Mouse (Mus musculus) E14TG2a.4 (cell line): ENCODE results near the gene Atp6v1a.
A peak's percentile ranks its signal among the peaks of the same experiment; 100 is the strongest.

ENCODE experiments used
- H3K27me3 ChIP-seq: 2 replicates; pipeline ENCODE4 v1.6.1; 2014; ENCODE audit warnings: low read length, control low read depth; ENCODE audit not compliant: insufficient read depth
- H3K36me3 ChIP-seq: 2 replicates; pipeline ENCODE4 v1.6.1; 2014; ENCODE audit warnings: low read length, control low read depth; ENCODE audit not compliant: insufficient read depth
- H3K4me1 ChIP-seq: replicated peaks from 2 replicates; pipeline ENCODE4 v1.6.1; 2014; ENCODE audit warnings: low read depth, low read length, control low read depth
- H3K4me3 ChIP-seq: replicated peaks from 2 replicates; pipeline ENCODE4 v1.5.1; 2014; ENCODE audit warnings: mild to moderate bottlenecking, low read length
- H3K9me3 ChIP-seq: 2 replicates; pipeline ENCODE4 v1.6.1; 2014; ENCODE audit warnings: low read length, control low read depth
- CTCF ChIP-seq: conservative IDR thresholded peaks from 2 replicates; pipeline ENCODE4 v1.5.1; 2014; ENCODE audit warnings: low read length
- NANOG ChIP-seq: IDR thresholded peaks from 2 replicates; pipeline ENCODE4 v1.6.1; 2014; ENCODE audit warnings: borderline replicate concordance, low read length, mixed read lengths
- POU5F1 ChIP-seq: IDR thresholded peaks from 2 replicates; pipeline ENCODE4 v1.6.1; 2014; ENCODE audit warnings: low read length, borderline replicate concordance

Atp6v1a gene

DNA sequence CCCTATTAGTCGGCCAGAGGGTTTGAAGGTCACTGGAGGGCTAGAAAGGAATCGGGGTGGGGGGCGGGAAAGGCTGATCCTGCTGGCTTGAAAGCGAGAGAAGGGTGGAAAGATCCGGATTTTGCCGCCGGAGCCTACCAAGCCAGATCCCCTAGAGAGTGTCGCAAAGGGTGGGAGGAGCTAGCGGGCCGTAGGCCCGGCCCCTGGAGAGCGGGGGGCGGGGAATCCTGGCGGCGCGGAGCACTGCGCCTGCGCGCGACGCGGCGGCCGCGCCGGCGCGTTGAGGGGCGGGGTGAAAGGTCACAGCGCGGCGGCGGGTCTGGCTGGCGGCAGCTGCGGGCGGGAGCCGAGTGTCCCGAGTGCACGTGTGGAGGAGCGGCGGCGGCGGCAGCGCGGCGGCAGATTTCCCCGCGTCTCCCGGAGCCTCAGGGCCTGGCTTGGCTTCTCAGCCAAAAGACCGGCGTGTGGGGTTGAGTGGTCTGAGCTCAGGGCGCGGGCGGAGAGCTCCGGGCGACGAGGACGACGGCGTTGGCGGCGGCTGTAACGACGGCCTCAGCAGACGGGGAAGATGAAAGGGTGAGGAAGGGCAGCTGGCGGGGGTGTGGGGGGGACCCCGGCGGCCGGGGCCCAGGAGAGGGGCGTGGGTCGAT is at the start of gene Atp6v1a, which contains the start of gene Naa50:
TSS of gene Atp6v1a (minus strand) at position 170 of the 650 bp plus-strand sequence.
TSS of gene Naa50 (plus strand) at position 295 of the 650 bp plus-strand sequence.
- H3K4me3 ChIP-seq, result peak within 1 kb of the TSS; percentile 99
- H3K4me1 ChIP-seq, result peaks cover 44% of the 10 kb centered on the region
- H3K36me3 ChIP-seq, result peaks cover 14% of the 10 kb centered on the region; the same call in 1 of the 2 replicates
- TF ChIP-seq NANOG (no peak), POU5F1 (no peak), CTCF (no peak)
- no peaks in the 10 kb centered on the region for H3K27me3 ChIP-seq
- H3K9me3 ChIP-seq, result no peaks in the 10 kb centered on the region

DNA sequence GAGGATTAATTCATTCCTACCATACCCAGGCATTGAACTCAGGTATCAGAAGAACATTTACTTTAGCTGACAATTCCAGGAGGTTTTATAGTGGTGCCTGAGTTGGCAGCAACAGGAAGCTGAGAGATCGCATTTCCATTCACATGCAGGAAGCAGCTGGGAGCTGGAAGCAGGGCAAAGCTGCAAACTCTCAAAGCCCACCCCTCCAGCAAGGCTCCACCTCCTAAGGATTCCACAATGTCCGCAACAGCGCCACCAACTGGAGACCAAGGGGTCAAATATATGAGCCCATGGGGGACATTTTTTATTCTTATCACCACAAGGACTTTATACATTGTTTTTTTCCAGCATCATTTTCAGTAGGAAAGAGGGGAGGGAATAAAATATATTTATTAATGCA is 49.3 kb upstream of the Atp6v1a start:
- TF ChIP-seq CTCF (peak; percentile 43), POU5F1 (no peak), NANOG (no peak)
- Histone ChIP-seq H3K27me3 (no peaks in the 10 kb centered on the region), H3K36me3 (no peaks in the 10 kb centered on the region), H3K4me3 (no peak overlapping the region), H3K4me1 (peaks cover 4% of the 10 kb centered on the region; the same call in 1 of the 2 replicates), H3K9me3 (peaks cover 8% of the 10 kb centered on the region)

DNA sequence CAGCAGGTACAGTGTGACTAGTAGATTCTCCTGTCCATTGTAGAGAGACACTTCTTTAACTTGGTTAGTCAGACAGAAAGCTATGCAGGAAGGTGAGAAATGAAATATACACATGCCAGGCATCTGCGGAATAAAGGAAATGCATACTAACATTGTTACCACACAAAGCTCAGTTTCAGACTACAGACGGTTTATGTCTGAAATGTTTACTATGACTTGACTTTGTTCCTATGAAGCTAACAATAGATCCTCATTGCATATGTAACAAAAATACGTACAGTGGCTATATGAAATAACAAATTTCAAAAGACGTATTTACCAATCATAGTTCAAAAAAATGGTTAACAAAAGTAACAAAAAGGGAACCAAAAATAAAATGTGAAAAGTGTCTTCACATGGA is 47.7 kb upstream of the Atp6v1a start:
- Histone ChIP-seq H3K4me1 (peaks cover 11% of the 10 kb centered on the region), H3K9me3 (peaks cover 8% of the 10 kb centered on the region), H3K36me3 (no peaks in the 10 kb centered on the region), H3K4me3 (no peak overlapping the region), H3K27me3 (no peaks in the 10 kb centered on the region)
- TF ChIP-seq POU5F1 (no peak), CTCF (no peak), NANOG (no peak)

DNA sequence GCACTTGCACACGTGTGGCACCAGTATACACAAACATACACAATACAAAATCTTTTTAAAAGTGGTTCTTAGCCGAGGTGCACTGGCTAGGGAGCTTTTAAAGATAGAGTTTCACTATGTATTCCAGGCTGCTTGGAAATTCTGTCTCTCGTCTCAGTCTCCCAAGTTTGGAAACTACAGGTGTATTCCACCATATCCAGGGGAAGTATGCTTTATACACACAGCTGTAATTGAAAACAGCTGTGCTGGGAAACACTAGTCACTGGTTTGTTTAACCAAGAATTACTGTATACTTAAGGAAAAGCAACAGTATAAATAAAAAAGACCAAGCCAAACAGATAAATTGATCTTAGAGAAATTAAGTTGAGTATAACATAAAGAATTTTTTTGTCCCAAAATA is 45.3 kb upstream of the Atp6v1a start:
- TF ChIP-seq POU5F1, result no peak
- no peak for TF ChIP-seq NANOG
- TF ChIP-seq CTCF, result no peak
- no peak overlapping the region for H3K4me3 ChIP-seq

DNA sequence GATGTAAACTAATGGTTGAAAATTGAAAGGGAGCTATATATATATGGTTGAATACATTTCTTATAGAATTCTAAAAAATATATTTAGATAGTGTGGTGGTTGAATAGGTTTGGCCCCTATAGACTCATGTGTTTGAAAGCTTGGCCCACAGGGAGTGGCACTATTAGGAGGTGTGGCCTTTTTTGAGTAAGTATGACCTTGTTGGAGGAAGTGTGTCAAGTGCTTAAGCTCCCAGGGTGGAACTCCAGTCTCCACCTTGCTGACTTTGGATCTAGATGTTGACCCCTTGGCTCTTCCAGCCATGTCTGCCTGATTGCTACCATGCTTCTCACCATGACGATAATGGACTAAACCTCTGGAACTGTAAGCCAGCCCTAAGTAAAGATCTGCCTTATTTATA is 43.1 kb upstream of the Atp6v1a start:
- Histone ChIP-seq H3K4me3 (no peak overlapping the region), H3K9me3 (no peaks in the 10 kb centered on the region), H3K27me3 (no peaks in the 10 kb centered on the region), H3K36me3 (no peaks in the 10 kb centered on the region), H3K4me1 (peaks cover 19% of the 10 kb centered on the region)
- TF ChIP-seq NANOG (no peak), POU5F1 (no peak), CTCF (no peak)

More for the DNA sequence above, 45.3 kb upstream of the Atp6v1a start:
- H3K4me1 ChIP-seq, result peaks cover 14% of the 10 kb centered on the region
- no peaks in the 10 kb centered on the region for H3K27me3 ChIP-seq
- H3K36me3 ChIP-seq, result no peaks in the 10 kb centered on the region
- peaks cover 8% of the 10 kb centered on the region for H3K9me3 ChIP-seq

DNA sequence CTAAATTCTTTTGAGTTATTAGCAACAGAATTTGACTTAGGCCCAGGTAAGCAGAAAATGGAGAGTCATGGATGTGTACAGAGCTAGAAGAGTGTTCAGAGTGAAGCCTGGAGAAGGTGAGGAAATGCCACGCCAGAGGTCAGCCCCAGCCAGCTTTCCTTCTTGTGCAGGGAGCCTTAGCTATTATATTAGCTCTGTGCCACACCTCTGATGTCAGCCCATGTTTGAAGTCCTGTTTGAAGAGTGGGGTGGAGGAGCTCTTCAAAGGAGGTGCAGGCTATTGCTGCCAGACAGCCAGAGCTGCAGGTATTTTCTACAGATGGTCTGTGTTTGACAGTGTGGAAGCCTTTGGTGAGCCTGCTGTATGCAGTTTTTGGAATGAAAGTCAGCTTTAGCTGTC is 39.0 kb upstream of the Atp6v1a start:
- no peaks in the 10 kb centered on the region; the same call in 1 of the 2 replicates for H3K27me3 ChIP-seq
- no peak overlapping the region for H3K4me3 ChIP-seq
- TF ChIP-seq POU5F1 (no peak), CTCF (no peak), NANOG (no peak)
- no peaks in the 10 kb centered on the region for H3K9me3 ChIP-seq
- H3K4me1 ChIP-seq, result peaks cover 33% of the 10 kb centered on the region
- H3K36me3 ChIP-seq, result no peaks in the 10 kb centered on the region

DNA sequence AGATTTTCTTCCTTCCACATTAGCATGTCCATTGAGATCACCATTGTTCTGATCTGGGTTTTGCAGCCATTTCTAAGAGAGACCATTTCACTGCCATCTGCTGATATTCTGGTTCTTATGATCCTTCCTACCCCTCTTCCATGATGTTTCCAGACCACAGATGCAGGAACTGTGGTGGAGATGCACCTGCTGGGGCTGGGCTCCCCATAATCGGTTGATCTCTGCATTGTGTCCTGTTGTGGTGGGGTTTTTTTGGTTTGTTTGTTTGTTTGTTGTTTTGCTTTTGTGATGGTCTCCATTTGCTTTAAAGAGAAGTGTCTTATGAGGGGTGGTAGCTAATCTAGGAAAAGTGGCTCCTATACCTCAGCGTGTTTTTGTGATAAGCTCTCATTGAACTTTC is 37.0 kb upstream of the Atp6v1a start:
- no peaks in the 10 kb centered on the region for H3K9me3 ChIP-seq
- H3K4me1 ChIP-seq, result peaks cover 30% of the 10 kb centered on the region
- TF ChIP-seq POU5F1, result no peak
- TF ChIP-seq CTCF, result no peak
- no peak for TF ChIP-seq NANOG
- no peaks in the 10 kb centered on the region; the same call in 1 of the 2 replicates for H3K27me3 ChIP-seq
- H3K4me3 ChIP-seq, result no peak overlapping the region
- H3K36me3 ChIP-seq, result no peaks in the 10 kb centered on the region

DNA sequence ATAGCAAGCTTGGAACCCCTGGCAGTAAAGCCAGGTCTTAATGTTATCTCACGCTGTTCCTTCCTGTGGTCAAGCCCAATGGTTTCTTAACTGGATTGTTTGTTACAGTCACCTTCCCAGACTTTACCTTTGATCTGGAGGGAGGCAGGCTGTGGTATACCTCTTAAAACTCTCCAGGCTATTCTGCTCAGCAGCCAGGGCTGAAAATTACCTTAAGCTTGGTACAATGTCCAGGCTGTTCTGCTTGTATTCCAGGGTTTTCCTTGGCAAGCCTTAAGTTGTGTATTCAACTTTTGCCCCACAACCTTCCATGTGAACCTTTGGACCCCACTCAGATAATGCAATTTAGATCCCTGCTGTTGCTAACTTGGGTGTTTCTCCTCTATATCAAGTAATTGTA is 35.5 kb upstream of the Atp6v1a start:
- Histone ChIP-seq H3K27me3 (no peaks in the 10 kb centered on the region; the same call in 1 of the 2 replicates), H3K36me3 (no peaks in the 10 kb centered on the region), H3K4me1 (peaks cover 28% of the 10 kb centered on the region), H3K4me3 (no peak overlapping the region), H3K9me3 (no peaks in the 10 kb centered on the region)
- TF ChIP-seq CTCF, result no peak
- no peak for TF ChIP-seq NANOG
- no peak for TF ChIP-seq POU5F1
